Mouse (Mus musculus) heart, adult 2 months (tissue): ENCODE measurements around the gene Elp4.

Source experiments
- CTCF ChIP-seq: fragments of 200-600 bp; IDR thresholded peaks from 2 replicates; pipeline ENCODE4 v1.8.1; 2022; ENCODE audit warnings: antibody characterized with exemption, mild to moderate bottlenecking, moderate library complexity
- EP300 ChIP-seq: fragments of 200-500 bp; IDR thresholded peaks from 2 replicates; pipeline ENCODE4 v1.6.1; 2011; ENCODE audit warnings: low read depth, low read length, control low read depth; ENCODE audit not compliant: insufficient read depth
- POLR2A ChIP-seq: fragments of 200-500 bp; IDR thresholded peaks from 2 replicates; pipeline ENCODE4 v1.6.1; 2011; ENCODE audit warnings: mild to moderate bottlenecking, low read depth, low read length, control low read depth; ENCODE audit not compliant: insufficient read depth

DNA sequence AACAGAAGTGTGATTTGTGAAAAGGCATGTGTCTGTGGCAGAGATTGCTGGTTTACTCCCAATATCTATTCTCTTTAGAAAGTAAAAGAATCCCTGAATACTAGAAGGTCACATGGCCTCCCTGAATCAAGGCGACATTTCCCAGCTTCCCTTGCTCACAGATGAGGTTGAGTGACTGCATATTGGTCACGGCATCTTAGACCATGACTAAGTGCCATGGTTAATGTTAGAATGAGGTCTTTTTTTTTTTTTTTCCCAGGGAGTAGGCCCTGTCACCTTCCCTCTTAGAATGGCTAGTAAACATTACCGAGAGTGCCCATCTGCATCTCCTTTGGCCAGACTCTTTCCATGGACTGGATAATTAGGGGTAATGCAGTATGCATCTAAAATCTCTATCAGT, 193.9 kb downstream of the Elp4 start:
- TF ChIP-seq CTCF (no peak), EP300 (no peak), POLR2A (no peak)
